Mouse (Mus musculus): ENCODE measurements around the gene Nrp1.

The Nrp1 gene

GRCm38 (mm10) chr8:128498836-128499235 is 140.4 kb downstream of the Nrp1 start:
- CTCF ChIA-PET: no interaction called here

- CTCF ChIA-PET: interaction anchor here (0.7 kb wide), 1 partner anchor 229 kb away, joined by 3 read pairs; no protein-coding TSS in a partner anchor
Measured at GRCm38 (mm10) chr8:128504136-128504829, 145.9 kb downstream of the Nrp1 start.

- CTCF ChIA-PET: no interaction called here
Measured at GRCm38 (mm10) chr8:128505866-128506265, 147.5 kb downstream of the Nrp1 start.

- CTCF ChIA-PET: no interaction called here
Measured at GRCm38 (mm10) chr8:128508723-128509122, 150.3 kb downstream of the Nrp1 start.

- CTCF ChIA-PET: interaction anchor here (0.9 kb wide), 1 partner anchor 10 kb away, joined by 3 read pairs; no protein-coding TSS in a partner anchor
Measured at GRCm38 (mm10) chr8:128511021-128511420, 152.6 kb downstream of the Nrp1 start.

- CTCF ChIA-PET: interaction anchor here (0.9 kb wide), 1 partner anchor 11 kb away, joined by 3 read pairs; no protein-coding TSS in a partner anchor
Measured at GRCm38 (mm10) chr8:128511732-128512131, 153.3 kb downstream of the Nrp1 start.

GRCm38 (mm10) chr8:128516846-128517446 is 158.5 kb downstream of the Nrp1 start:
- CTCF ChIA-PET: no interaction called here

GRCm38 (mm10) chr8:128517546-128518102 is 159.2 kb downstream of the Nrp1 start:
- CTCF ChIA-PET: no interaction called here

- CTCF ChIA-PET: no interaction called here
Measured at GRCm38 (mm10) chr8:128519366-128519765, 161.0 kb downstream of the Nrp1 start.

GRCm38 (mm10) chr8:128523825-128524224 is 165.4 kb downstream of the Nrp1 start:
- CTCF ChIA-PET: no interaction called here

- CTCF ChIA-PET: no interaction called here
Measured at GRCm38 (mm10) chr8:128525912-128526311, 167.5 kb downstream of the Nrp1 start.

- CTCF ChIA-PET: interaction anchor here (0.7 kb wide), 1 partner anchor 44 kb away, joined by 4 read pairs; no protein-coding TSS in a partner anchor
Measured at GRCm38 (mm10) chr8:128528591-128529383, 170.4 kb downstream of the Nrp1 start.

- CTCF ChIA-PET: no interaction called here
Measured at GRCm38 (mm10) chr8:128534442-128534871, 176.1 kb downstream of the Nrp1 start.

- CTCF ChIA-PET: no interaction called here
Measured at GRCm38 (mm10) chr8:128535685-128536084, 177.3 kb downstream of the Nrp1 start.

- CTCF ChIA-PET: no interaction called here
Measured at GRCm38 (mm10) chr8:128538378-128538777, 180.0 kb downstream of the Nrp1 start.

GRCm38 (mm10) chr8:128541355-128542090 is 183.1 kb downstream of the Nrp1 start:
- CTCF ChIA-PET: no interaction called here

- CTCF ChIA-PET: interaction anchor here (0.8 kb wide), 1 partner anchor 1866 kb away, joined by 3 read pairs; no protein-coding TSS in a partner anchor
Measured at GRCm38 (mm10) chr8:128544128-128544846, 185.9 kb downstream of the Nrp1 start.

GRCm38 (mm10) chr8:128546287-128546686 is 187.9 kb downstream of the Nrp1 start:
- CTCF ChIA-PET: no interaction called here

GRCm38 (mm10) chr8:128547361-128547760 is 189.0 kb downstream of the Nrp1 start:
- CTCF ChIA-PET: no interaction called here

- CTCF ChIA-PET: no interaction called here
Measured at GRCm38 (mm10) chr8:128549738-128550137, 191.3 kb downstream of the Nrp1 start.

All from spleen, embryonic (tissue).